Mouse (Mus musculus): ENCODE measurements at regions not wholly inside any gene's neighbourhood (a gene's known extent, or its start where the extent isn't known, plus 50 kb on each side); places are given as distances from the start of the nearest gene placed in this dataset.

- 91% methylated on average over 4 of the region's 4 CpGs for WGBS
- no peak overlapping the region for H3K27ac ChIP-seq (ENCODE audit: low read depth)
- H3K4me2 ChIP-seq (ENCODE audit: low read depth, low read length), result no peak overlapping the region
- no peaks in the 10 kb centered on the region for H3K36me3 ChIP-seq (replicated peaks; ENCODE audit: control insufficient read depth, insufficient read depth, low read length)
- no peak overlapping the region for H3K9ac ChIP-seq (replicated peaks; ENCODE audit: low read depth, low read length)
- H3K4me1 ChIP-seq (ENCODE audit: control insufficient read depth, insufficient read depth), result no peaks in the 10 kb centered on the region
- no peak for TF ChIP-seq CTCF (IDR thresholded peaks at IDR 0.05; ENCODE audit: low read depth)
- no peak for TF ChIP-seq EP300 (IDR thresholded peaks at IDR 0.05; ENCODE audit: low read depth)
- ATAC-seq (ENCODE audit: insufficient read depth, low read depth), result no peak
- no peaks in the 10 kb centered on the region for H3K27me3 ChIP-seq (ENCODE audit: control insufficient read depth, insufficient read depth, low read length)
- H3K9me3 ChIP-seq (replicated peaks; ENCODE audit: control insufficient read depth, low read length), result no peaks in the 10 kb centered on the region
- no peak for DNase-seq (ENCODE audit: low spot score)
- no peak overlapping the region for H3K4me3 ChIP-seq (ENCODE audit: low read depth, low read length)
Measured at GRCm38 (mm10) chr3:146353961-146354360, 50.5 kb upstream of the Ssx2ip start.
